Mouse (Mus musculus) MEL (cell line): ENCODE data around the gene Ctc1.

ENCODE experiments used
- CTCF ChIP-seq, 3 experiments: IDR thresholded peaks in 2 of 3; conservative IDR thresholded peaks in 1 of 3; 2 replicates each; pipeline ENCODE4 v1.5.1; 2011 to 2012; ENCODE audit warnings: low read length in 3 of 3, low read depth in 2 of 3, mild to moderate bottlenecking in 2 of 3, improper control_type of control experiment in 1 of 3, inconsistent platforms in 1 of 3, mixed read lengths in 1 of 3, moderate library complexity in 1 of 3; ENCODE audit not compliant: control insufficient read depth in 1 of 3, insufficient read depth in 1 of 3, poor library complexity in 1 of 3, severe bottlenecking in 1 of 3
- HCFC1 ChIP-seq: IDR thresholded peaks from 2 replicates; pipeline ENCODE4 v1.6.1; 2012; ENCODE audit warnings: low read depth, mild to moderate bottlenecking, inconsistent platforms, low read length, improper control_type of control experiment, moderate library complexity
- MAX ChIP-seq: IDR thresholded peaks from 2 replicates; pipeline ENCODE4 v1.6.1; 2011; ENCODE audit warnings: low read length, improper control_type of control experiment
- MXI1 ChIP-seq: IDR thresholded peaks from 2 replicates; pipeline ENCODE4 v1.6.1; 2011; ENCODE audit warnings: mild to moderate bottlenecking, low read depth, low read length, improper control_type of control experiment
- NRF1 ChIP-seq: IDR thresholded peaks from 2 replicates; pipeline ENCODE4 v1.6.1; 2014; ENCODE audit warnings: low read depth, mild to moderate bottlenecking, inconsistent platforms, low read length, improper control_type of control experiment, moderate library complexity; ENCODE audit not compliant: poor library complexity, insufficient read depth, severe bottlenecking
- POLR2A ChIP-seq, 2 experiments: IDR thresholded peaks; 2 replicates each; pipeline ENCODE4 v1.6.1; 2011 to 2012; ENCODE audit warnings: low read length in 2 of 2, mild to moderate bottlenecking in 2 of 2, control low read depth in 1 of 2, improper control_type of control experiment in 1 of 2, low read depth in 1 of 2, moderate library complexity in 1 of 2; ENCODE audit not compliant: control insufficient read depth in 1 of 2, insufficient read depth in 1 of 2, poor library complexity in 1 of 2

DNA sequence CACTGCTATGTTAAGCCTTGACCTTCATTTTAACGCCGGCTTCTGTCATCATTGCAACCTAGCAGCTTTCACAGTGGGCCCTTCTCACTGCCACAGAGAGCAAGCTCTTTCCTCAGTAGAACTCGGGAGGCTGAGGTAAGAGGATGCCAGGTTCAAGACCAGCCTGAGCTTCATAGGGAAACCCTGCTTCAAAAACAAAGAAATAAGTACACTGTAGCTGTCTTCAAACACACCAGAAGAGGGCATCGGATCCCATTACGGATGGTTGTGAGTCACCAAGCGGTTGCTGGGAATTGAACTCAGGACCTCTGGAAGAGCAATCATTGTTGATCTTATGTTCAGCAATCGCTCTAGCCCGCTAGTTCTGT, 65.1 kb downstream of the Ctc1 start:
- TF ChIP-seq CTCF (IDR thresholded peaks at IDR 0.05 in 2 of 3, conservative IDR thresholded peaks at IDR 0.05 in 1 of 3; ENCODE audit: control insufficient read depth in 1 of 3, insufficient read depth in 1 of 3, low read depth in 2 of 3, low read length in 3 of 3, poor library complexity in 1 of 3, severe bottlenecking in 1 of 3) (no peak), MXI1 (no peak), HCFC1 (no peak), NRF1 (no peak), POLR2A (IDR thresholded peaks at IDR 0.05; ENCODE audit: control insufficient read depth in 1 of 2, insufficient read depth in 1 of 2, low read depth in 1 of 2, low read length in 2 of 2, poor library complexity in 1 of 2) (no peak), MAX (no peak)
